Mouse (Mus musculus) intestine, embryonic 16.5 days (tissue): Measurements from ENCODE around the gene Camk1d. TPM values are rescaled to one million over a fixed set of nuclear protein-coding genes. Genes with fewer than 3 reads are reported as not detected.
"Not testable (repeated sequence)": the region's sequence is repeated elsewhere in the genome, so short reads cannot be mapped to it uniquely, and the experiment has no call there.

Experiments used
- ATAC-seq: fragments of 200-750 bp; cut with Nextera tagmentation; 2 replicates; pipeline ENCODE4 v1.8.0; 2017; ENCODE audit warnings: moderate TSS enrichment, moderate library complexity
- H3K27ac ChIP-seq: fragments of 300-500 bp; sonication (generic); 2 replicates; pipeline ENCODE4 v1.5.1; 2014; ENCODE audit warnings: mild to moderate bottlenecking, low read length
- H3K27me3 ChIP-seq: fragments of 300-500 bp; sonication (generic); replicated peaks from 2 replicates; pipeline ENCODE4 v1.6.1; 2014; ENCODE audit warnings: low read length, control low read depth, mixed read lengths; ENCODE audit not compliant: control insufficient read depth, insufficient read depth
- H3K36me3 ChIP-seq: fragments of 300-500 bp; sonication (generic); 2 replicates; pipeline ENCODE4 v1.6.1; 2014; ENCODE audit warnings: low read length, control low read depth; ENCODE audit not compliant: control insufficient read depth, insufficient read depth
- H3K4me1 ChIP-seq: fragments of 300-500 bp; sonication (generic); 2 replicates; pipeline ENCODE4 v1.6.1; 2014; ENCODE audit warnings: low read length, control low read depth, mixed read lengths; ENCODE audit not compliant: control insufficient read depth, insufficient read depth
- H3K4me2 ChIP-seq: fragments of 300-500 bp; sonication (generic); 2 replicates; pipeline ENCODE4 v1.6.1; 2014; ENCODE audit warnings: low read depth, low read length, control low read depth
- H3K4me3 ChIP-seq: fragments of 300-500 bp; sonication (generic); 2 replicates; pipeline ENCODE4 v1.5.1; 2014; ENCODE audit warnings: mild to moderate bottlenecking, low read length
- H3K9ac ChIP-seq: fragments of 300-500 bp; sonication (generic); 2 replicates; pipeline ENCODE4 v1.6.1; 2014; ENCODE audit warnings: low read depth, low read length
- H3K9me3 ChIP-seq: fragments of 300-500 bp; sonication (generic); 2 replicates; pipeline ENCODE4 v1.6.1; 2016; ENCODE audit warnings: low read length, control low read depth; ENCODE audit not compliant: control insufficient read depth
- WGBS: fragments of 180-500 bp; shearing (Covaris S2); extraction: QIAGEN DNeasy Blood & Tissue Kit; methylation state at CpG from one replicate; pipeline ENCODE4 v1.1.7; 2014; 5-methylcytosine and 5-hydroxymethylcytosine counted together
- polyA plus RNA-seq: library from polyadenylated mRNA; unstranded; fragments of >200 nt; fragmentation: Nextera tagmentation; extraction: Ambion mirVana; gene quantifications from 2 replicates; pipeline ENCODE4 v1.2.1, GENCODE M21; 2015

Camk1d gene
- polyA plus RNA-seq, 1 experiment from 2014 or later = 23.1 TPM

- no peak overlapping the region for H3K4me3 ChIP-seq
- WGBS = 89% methylated on average over 2 of the region's 2 CpGs
These were observed 452.0 kb downstream of the Camk1d start for GRCm38 (mm10) chr2:5262279-5262678.

GRCm38 (mm10) chr2:5258250-5258649 is 456.1 kb downstream of the Camk1d start:
- Histone ChIP-seq H3K9me3 (no peaks in the 10 kb centered on the region), H3K4me2 (no peak overlapping the region), H3K9ac (no peak overlapping the region), H3K4me1 (no peaks in the 10 kb centered on the region), H3K4me3 (no peak overlapping the region), H3K36me3 (no peaks in the 10 kb centered on the region), H3K27me3 (no peaks in the 10 kb centered on the region), H3K27ac (peak overlapping the region; percentile 68)
- peak; percentile 93 for ATAC-seq
- 59% methylated on average over 3 of the region's 3 CpGs for WGBS

More at GRCm38 (mm10) chr2:5262279-5262678, 452.0 kb downstream of the Camk1d start:
- H3K9me3 ChIP-seq = no peaks in the 10 kb centered on the region
- H3K4me2 ChIP-seq = no peak overlapping the region
- no peak overlapping the region for H3K27ac ChIP-seq
- no peaks in the 10 kb centered on the region for H3K4me1 ChIP-seq
- no peaks in the 10 kb centered on the region for H3K36me3 ChIP-seq
- H3K9ac ChIP-seq = no peak overlapping the region
- no peak for ATAC-seq
- no peaks in the 10 kb centered on the region for H3K27me3 ChIP-seq

DNA sequence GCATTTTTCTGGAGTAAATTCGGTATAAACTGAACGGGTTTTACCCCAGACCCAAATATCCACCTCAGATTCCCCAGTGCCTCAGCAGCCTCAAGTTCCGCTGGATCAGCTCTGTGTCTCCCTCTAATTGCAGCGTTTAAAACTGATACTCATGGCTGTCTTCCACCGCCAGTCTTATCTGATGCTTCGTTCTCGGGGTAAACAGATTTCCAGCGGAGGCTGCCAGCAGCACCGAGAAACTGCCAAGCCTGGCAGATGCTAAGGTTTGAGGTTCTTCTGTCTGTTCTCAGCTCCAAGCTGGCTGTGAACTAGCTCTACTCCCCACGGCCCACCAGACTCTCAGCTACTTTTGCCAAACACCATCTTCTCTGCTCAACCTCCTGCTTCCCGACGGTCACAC is 464.3 kb downstream of the Camk1d start:
- ATAC-seq = no peak
- 48% methylated on average over 12 of the region's 12 CpGs for WGBS
- no peaks in the 10 kb centered on the region for H3K4me1 ChIP-seq
- no peaks in the 10 kb centered on the region for H3K36me3 ChIP-seq
- H3K4me2 ChIP-seq = no peak overlapping the region
- H3K9me3 ChIP-seq = no peaks in the 10 kb centered on the region
- H3K9ac ChIP-seq = no peak overlapping the region
- no peak overlapping the region for H3K27ac ChIP-seq
- H3K4me3 ChIP-seq = no peak overlapping the region
- no peaks in the 10 kb centered on the region for H3K27me3 ChIP-seq

GRCm38 (mm10) chr2:5249199-5249598 is 465.1 kb downstream of the Camk1d start:
- not testable (repeated sequence) for H3K4me3 ChIP-seq, H3K4me1 ChIP-seq, H3K4me2 ChIP-seq, H3K9ac ChIP-seq, H3K9me3 ChIP-seq, H3K27ac ChIP-seq, H3K36me3 ChIP-seq, H3K27me3 ChIP-seq, ATAC-seq
- WGBS = 91% methylated on average over 6 of the region's 6 CpGs

Other genes starting within 250 kb of the Camk1d start
- gene Nudt5, start 130.5 kb upstream of the Camk1d start, polyA plus RNA-seq = 59.4 and 66.8 TPM in 2 replicates
- 208 and 227 TPM in 2 replicates for gene Cdc123, start 130.6 kb upstream of the Camk1d start, polyA plus RNA-seq
- 0.77 and 0.84 TPM in 2 replicates for gene Gm13199, start 148.4 kb upstream of the Camk1d start, polyA plus RNA-seq
- 55.7 and 61.8 TPM in 2 replicates for gene Sec61a2, start 180.9 kb upstream of the Camk1d start, polyA plus RNA-seq
- gene Dhtkd1, start 228.3 kb upstream of the Camk1d start, polyA plus RNA-seq = 2.3 and 2.4 TPM in 2 replicates
- 7.2 and 7.9 TPM in 2 replicates for gene Upf2, start 237.0 kb upstream of the Camk1d start, polyA plus RNA-seq